Mouse (Mus musculus): ENCODE results near the gene Satl1.

GRCm38 (mm10) chrX:112348395-112348791, 58.2 kb downstream of the Satl1 start:
- TF ChIP-seq POLR2A (IDR thresholded peaks at IDR 0.05; ENCODE audit: insufficient read depth, low read depth, low read length) (no peak), EP300 (IDR thresholded peaks at IDR 0.05; ENCODE audit: insufficient read depth, low read depth, low read length) (no peak), CTCF (IDR thresholded peaks at IDR 0.05) (peak; percentile 72)

Data from heart, adult 2 months (tissue).